Mouse (Mus musculus) MEL (cell line): ENCODE data around the gene Sos1.
A peak's percentile ranks its signal among the peaks of the same experiment; 100 is the strongest.

Experiments used
- BHLHE40 ChIP-seq: IDR thresholded peaks from 2 replicates; pipeline ENCODE4 v1.6.1; 2012; ENCODE audit warnings: low read depth, mild to moderate bottlenecking, inconsistent platforms, low read length, improper control_type of control experiment, borderline replicate concordance
- CTCF ChIP-seq, 3 experiments: IDR thresholded peaks in 2 of 3; conservative IDR thresholded peaks in 1 of 3; 2 replicates each; pipeline ENCODE4 v1.5.1; 2011 to 2012; ENCODE audit warnings: low read length in 3 of 3, low read depth in 2 of 3, mild to moderate bottlenecking in 2 of 3, improper control_type of control experiment in 1 of 3, inconsistent platforms in 1 of 3, mixed read lengths in 1 of 3, moderate library complexity in 1 of 3; ENCODE audit not compliant: control insufficient read depth in 1 of 3, insufficient read depth in 1 of 3, poor library complexity in 1 of 3, severe bottlenecking in 1 of 3
- EP300 ChIP-seq, 2 experiments: IDR thresholded peaks; 2 replicates each; pipeline ENCODE4 v1.6.1; 2011; ENCODE audit warnings: improper control_type of control experiment in 2 of 2, low read length in 2 of 2, low read depth in 1 of 2, mild to moderate bottlenecking in 1 of 2
- HCFC1 ChIP-seq: IDR thresholded peaks from 2 replicates; pipeline ENCODE4 v1.6.1; 2012; ENCODE audit warnings: low read depth, mild to moderate bottlenecking, inconsistent platforms, low read length, improper control_type of control experiment, moderate library complexity
- MAX ChIP-seq: IDR thresholded peaks from 2 replicates; pipeline ENCODE4 v1.6.1; 2011; ENCODE audit warnings: low read length, improper control_type of control experiment
- MXI1 ChIP-seq: IDR thresholded peaks from 2 replicates; pipeline ENCODE4 v1.6.1; 2011; ENCODE audit warnings: mild to moderate bottlenecking, low read depth, low read length, improper control_type of control experiment
- NELFE ChIP-seq: IDR thresholded peaks from 2 replicates; pipeline ENCODE4 v1.6.1; 2011; ENCODE audit warnings: low read depth, low read length, improper control_type of control experiment
- POLR2AphosphoS2 ChIP-seq: IDR thresholded peaks from 2 replicates; pipeline ENCODE4 v1.6.1; 2011; ENCODE audit warnings: low read length, improper control_type of control experiment
- USF2 ChIP-seq, 2 experiments: IDR thresholded peaks; 2 replicates each; pipeline ENCODE4 v1.6.1; 2011 to 2012; ENCODE audit warnings: improper control_type of control experiment in 2 of 2, low read length in 2 of 2, borderline replicate concordance in 1 of 2, inconsistent platforms in 1 of 2, low read depth in 1 of 2, mild to moderate bottlenecking in 1 of 2; ENCODE audit not compliant: insufficient read depth in 1 of 2
- ZNF384 ChIP-seq: IDR thresholded peaks from 2 replicates; pipeline ENCODE4 v1.6.1; 2012; ENCODE audit warnings: low read depth, mild to moderate bottlenecking, inconsistent platforms, low read length, improper control_type of control experiment

- no peak for TF ChIP-seq ZNF384
- TF ChIP-seq MAX = no peak
- no peak; the same call in 1 of the 2 replicates for TF ChIP-seq BHLHE40
- TF ChIP-seq CTCF (IDR thresholded peaks at IDR 0.05 in 2 of 3, conservative IDR thresholded peaks at IDR 0.05 in 1 of 3; ENCODE audit: control insufficient read depth in 1 of 3, insufficient read depth in 1 of 3, low read depth in 2 of 3, low read length in 3 of 3, poor library complexity in 1 of 3, severe bottlenecking in 1 of 3) = no peak
- no peak for TF ChIP-seq HCFC1
- TF ChIP-seq EP300 (IDR thresholded peaks at IDR 0.05; ENCODE audit: low read depth in 1 of 2, low read length in 2 of 2) = peak; percentile 51 to 64; a peak in 3 of 4 replicates
- TF ChIP-seq USF2 (IDR thresholded peaks at IDR 0.05; ENCODE audit: borderline replicate concordance in 1 of 2, insufficient read depth in 1 of 2, low read depth in 1 of 2, low read length in 2 of 2) = no peak
- no peak for TF ChIP-seq MXI1
- TF ChIP-seq POLR2AphosphoS2 = no peak
- TF ChIP-seq NELFE = no peak
Observed at GRCm38 (mm10) chr17:80418572-80419210, 61.6 kb downstream of the Sos1 start.
